Mouse (Mus musculus) kidney, postnatal 25 days (tissue): Measurements from ENCODE around the gene Hist3h2a.

ENCODE experiments used
- DNase-seq, 2 experiments: peaks; one replicate each; pipeline ENCODE4 v3.0.0; 2021; ENCODE audit warnings: mixed read lengths in 2 of 2

Gene Hist3h2a

GRCm38 (mm10) chr11:58954420-58955142, at the start of gene Hist3h2a, which contains the start of gene Trim17:
Gene Hist3h2a, plus strand, starts transcription at chr11:58954685.
Gene Trim17, plus strand, starts transcription at chr11:58954685.
- peak; percentile 83 to 90 for DNase-seq

- DNase-seq: peak in 1 of 2 experiments; percentile 63
Observed at GRCm38 (mm10) chr11:58904838-58905237, 49.6 kb upstream of the Hist3h2a start.

- no peak for DNase-seq
Observed at GRCm38 (mm10) chr11:58913776-58914175, 40.7 kb upstream of the Hist3h2a start.

- peak; percentile 39 to 43 for DNase-seq
Observed at GRCm38 (mm10) chr11:58914461-58915028, 39.9 kb upstream of the Hist3h2a start.

GRCm38 (mm10) chr11:58916879-58917744, 37.4 kb upstream of the Hist3h2a start:
- DNase-seq: peak in 1 of 2 experiments; percentile 65

- no peak for DNase-seq
Observed at GRCm38 (mm10) chr11:58917745-58918366, 36.6 kb upstream of the Hist3h2a start, which contains the start of gene Btnl10. Gene Btnl10, plus strand, starts transcription at chr11:58917908.

GRCm38 (mm10) chr11:58918759-58919158, 35.7 kb upstream of the Hist3h2a start:
- DNase-seq: no peak

GRCm38 (mm10) chr11:58922420-58922819, 32.1 kb upstream of the Hist3h2a start:
- no peak for DNase-seq

GRCm38 (mm10) chr11:58926651-58927050, 27.8 kb upstream of the Hist3h2a start:
- peak; percentile 36 to 76 for DNase-seq

GRCm38 (mm10) chr11:58927053-58927452, 27.4 kb upstream of the Hist3h2a start:
- no peak for DNase-seq

GRCm38 (mm10) chr11:58927790-58928651, 26.5 kb upstream of the Hist3h2a start:
- peak; percentile 65 to 68 for DNase-seq

- no peak for DNase-seq
Observed at GRCm38 (mm10) chr11:58929055-58929454, 25.4 kb upstream of the Hist3h2a start.

- DNase-seq: peak; percentile 52 to 74
Observed at GRCm38 (mm10) chr11:58929641-58930040, 24.8 kb upstream of the Hist3h2a start.

- DNase-seq: no peak
Observed at GRCm38 (mm10) chr11:58930254-58930653, 24.2 kb upstream of the Hist3h2a start.

- no peak for DNase-seq
Observed at GRCm38 (mm10) chr11:58931576-58931975, 22.9 kb upstream of the Hist3h2a start.

GRCm38 (mm10) chr11:58937909-58938308, 16.6 kb upstream of the Hist3h2a start:
- no peak for DNase-seq

- DNase-seq: peak; percentile 93 to 96
Observed at GRCm38 (mm10) chr11:58938322-58939087, 16.0 kb upstream of the Hist3h2a start, which contains the start of gene Rnf187. Gene Rnf187, minus strand, starts transcription at chr11:58938916.

GRCm38 (mm10) chr11:58939088-58939439, 15.4 kb upstream of the Hist3h2a start:
- DNase-seq: no peak

- no peak for DNase-seq
Observed at GRCm38 (mm10) chr11:58944136-58944535, 10.3 kb upstream of the Hist3h2a start.

- DNase-seq: no peak
Observed at GRCm38 (mm10) chr11:58947306-58947705, 7.2 kb upstream of the Hist3h2a start.
